ENCODE assay signal across 21 mouse cellular contexts in the genomic region with DNA sequence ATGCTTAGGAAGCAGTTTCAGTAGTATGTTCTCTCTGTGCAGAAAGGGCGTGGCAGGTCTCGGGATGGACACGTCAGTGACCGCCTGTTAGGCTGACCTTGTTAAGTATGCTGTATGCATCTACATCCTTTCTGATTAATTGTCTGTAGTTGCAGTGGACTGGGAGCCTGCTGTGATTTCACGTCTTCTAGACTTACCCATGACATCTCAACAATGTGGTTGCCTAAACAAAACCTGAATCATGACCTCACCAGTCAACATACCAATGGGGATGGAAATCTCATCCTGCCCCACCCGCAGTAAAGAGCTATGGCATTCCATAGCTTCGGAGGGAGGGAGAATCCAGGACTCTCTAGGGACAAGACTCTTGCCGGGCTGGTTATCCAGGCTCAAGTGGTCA. TPM values are rescaled to one million over a fixed set of nuclear protein-coding genes. Genes with fewer than 3 reads are reported as not detected.
A peak's percentile ranks its signal among the peaks of the same experiment; 100 is the strongest.
DNase-seq lines count a peak whose midpoint lies in the region; ATAC-seq and TF ChIP-seq lines count a peak whose summit lies in the region.
"Had no signal": no experiment of that assay in that cellular context is flagged by ENCODE, and none has a peak within 500 bp of the region (broad histone marks: within the 10 kb centered on the region; RNA-seq: fewer than 3 reads in every experiment).

No protein-coding gene starts in this region.

- H3K27ac ChIP-seq in heart, embryonic 10.5 days: no peak overlapping the region
- no peak overlapping the region for H3K27ac ChIP-seq in midbrain, embryonic 11.5 days (ENCODE audit: low read depth, low read length)
- H3K27ac ChIP-seq in midbrain, postnatal 0 days (ENCODE audit: low read depth, low read length): no peak overlapping the region
- H3K27ac ChIP-seq: embryonic facial prominence, embryonic 13.5 days; forebrain, embryonic 10.5 days; hindbrain, embryonic 10.5 days; limb, embryonic 13.5 days; liver, embryonic 14.5 days; midbrain, embryonic 10.5 days had no signal

- WGBS in heart, embryonic 10.5 days: 58% methylated on average over 8 of the region's 8 CpGs
- WGBS in midbrain, embryonic 11.5 days: 69% methylated on average over 8 of the region's 8 CpGs
- 55% methylated on average over 8 of the region's 8 CpGs for WGBS in midbrain, postnatal 0 days

- no peaks in the 10 kb centered on the region for H3K9me3 ChIP-seq in heart, embryonic 10.5 days
- H3K9me3 ChIP-seq in midbrain, embryonic 11.5 days (ENCODE audit: control insufficient read depth, low read length): no peaks in the 10 kb centered on the region
- H3K9me3 ChIP-seq in midbrain, postnatal 0 days (ENCODE audit: low read length): no peaks in the 10 kb centered on the region
- H3K9me3 ChIP-seq: embryonic facial prominence, embryonic 13.5 days; forebrain, embryonic 10.5 days; hindbrain, embryonic 10.5 days; limb, embryonic 13.5 days; midbrain, embryonic 10.5 days had no signal

- no peaks in the 10 kb centered on the region for H3K27me3 ChIP-seq in heart, embryonic 10.5 days (ENCODE audit: insufficient read depth, poor library complexity, severe bottlenecking)
- H3K27me3 ChIP-seq in midbrain, embryonic 11.5 days (ENCODE audit: control insufficient read depth, insufficient read depth, low read length): no peaks in the 10 kb centered on the region
- no peaks in the 10 kb centered on the region for H3K27me3 ChIP-seq in midbrain, postnatal 0 days (ENCODE audit: insufficient read depth, low read length)
- H3K27me3 ChIP-seq: embryonic facial prominence, embryonic 13.5 days; limb, embryonic 13.5 days had no signal

- DNase-seq in heart, embryonic 10.5 days (ENCODE audit: low spot score): peak; percentile 63
- no peak for DNase-seq in heart, postnatal 4 days
- DNase-seq in midbrain, embryonic 11.5 days (ENCODE audit: low spot score, missing footprints): peak; percentile 79
- no peak for DNase-seq in midbrain, postnatal 0 days (ENCODE audit: low spot score)
- peak; percentile 66 for DNase-seq in ZHBTc4 (ENCODE audit: low read depth, low spot score)
- DNase-seq in thymus, adult 18-20 months: no peak
- no peak for DNase-seq in left cerebral cortex, adult 18-20 months (ENCODE audit: low spot score in 2 of 2)
- no peak for DNase-seq in spleen, adult 12 weeks (ENCODE audit: low spot score)
- DNase-seq: adrenal gland, postnatal 25 days; cerebellum, adult 18-20 months; gastrocnemius, postnatal 25 days; kidney, adult 18-20 months; kidney, postnatal 14 days; lung, postnatal 14 days had no signal

- no peaks in the 10 kb centered on the region for H3K36me3 ChIP-seq in heart, embryonic 10.5 days
- no peaks in the 10 kb centered on the region for H3K36me3 ChIP-seq in midbrain, embryonic 11.5 days (ENCODE audit: control insufficient read depth, insufficient read depth, low read length)
- no peaks in the 10 kb centered on the region for H3K36me3 ChIP-seq in midbrain, postnatal 0 days (ENCODE audit: insufficient read depth, low read length)
- H3K36me3 ChIP-seq: embryonic facial prominence, embryonic 13.5 days; forebrain, embryonic 10.5 days; hindbrain, embryonic 10.5 days; limb, embryonic 13.5 days; midbrain, embryonic 10.5 days had no signal

- no peak overlapping the region for H3K4me3 ChIP-seq in heart, embryonic 10.5 days
- no peak overlapping the region for H3K4me3 ChIP-seq in midbrain, embryonic 11.5 days (ENCODE audit: low read depth, low read length)
- no peak overlapping the region for H3K4me3 ChIP-seq in midbrain, postnatal 0 days (ENCODE audit: low read depth, low read length)
- H3K4me3 ChIP-seq: embryonic facial prominence, embryonic 13.5 days; forebrain, embryonic 10.5 days; hindbrain, embryonic 10.5 days; limb, embryonic 13.5 days; midbrain, embryonic 10.5 days had no signal

- TF ChIP-seq CTCF in midbrain, postnatal 0 days (IDR thresholded peaks at IDR 0.05): no peak

- H3K4me2 ChIP-seq in midbrain, embryonic 11.5 days: no peak overlapping the region
- no peak overlapping the region for H3K4me2 ChIP-seq in midbrain, postnatal 0 days (ENCODE audit: low read depth, low read length, poor library complexity, severe bottlenecking)
- H3K4me2 ChIP-seq: embryonic facial prominence, embryonic 13.5 days; heart, embryonic 11.5 days; limb, embryonic 13.5 days had no signal

- H3K4me1 ChIP-seq in heart, embryonic 10.5 days: peaks cover 42% of the 10 kb centered on the region
- H3K4me1 ChIP-seq in midbrain, embryonic 11.5 days (ENCODE audit: control insufficient read depth, insufficient read depth, low read length): peaks cover 11% of the 10 kb centered on the region
- H3K4me1 ChIP-seq in midbrain, postnatal 0 days (ENCODE audit: insufficient read depth, low read length): peaks cover 8% of the 10 kb centered on the region; the same call in 1 of the 2 replicates

- no peak overlapping the region for H3K9ac ChIP-seq in midbrain, embryonic 11.5 days (ENCODE audit: low read length)
- no peak overlapping the region for H3K9ac ChIP-seq in midbrain, postnatal 0 days (replicated peaks; ENCODE audit: low read length, poor library complexity, severe bottlenecking)
- H3K9ac ChIP-seq: embryonic facial prominence, embryonic 13.5 days; limb, embryonic 13.5 days; liver, embryonic 14.5 days had no signal

- ATAC-seq in midbrain, embryonic 11.5 days (ENCODE audit: low FRiP score): no peak
- no peak for ATAC-seq in midbrain, postnatal 0 days (ENCODE audit: low FRiP score)

RNA-seq across cellular contexts. Expression of gene Snx9, which starts 5.0 kb away (rescaled TPM):
- polyA plus RNA-seq in heart, embryonic 10.5 days (2016; fragmentation: Nextera tagmentation; extraction: Ambion mirVana): 22.6 and 26.5 TPM in 2 replicates
- 10 to 100 TPM; 38.0 to 39.0 TPM for total RNA-seq in heart, postnatal 4 days (2021)
- 16.7 and 21.7 TPM in 2 replicates for polyA plus RNA-seq in midbrain, embryonic 11.5 days (2014; fragmentation: Nextera tagmentation; extraction: Ambion mirVana)
- 10.4 and 11.3 TPM in 2 replicates for total RNA-seq in midbrain, postnatal 0 days (2014; rRNA removed)
- polyA plus RNA-seq in midbrain, postnatal 0 days (2015; fragmentation: Nextera tagmentation; extraction: Ambion mirVana): 4.8 and 5.3 TPM in 2 replicates
- total RNA-seq in left cerebral cortex, adult 18-20 months (2021): 10 to 100 TPM; 15.5 to 16.7 TPM

Comparison
In these comparisons a context has a peak if more than half of its experiments do, and no peak if none do; other contexts are left out.
1. DNase-seq: peak in heart, embryonic 10.5 days (single experiment), midbrain, embryonic 11.5 days (single experiment) and ZHBTc4 (single experiment); none in heart, postnatal 4 days (single experiment), midbrain, postnatal 0 days (single experiment), thymus, adult 18-20 months (0 of 2), left cerebral cortex, adult 18-20 months (0 of 2) and spleen, adult 12 weeks (single experiment).